Mouse (Mus musculus): Measurements from ENCODE around the gene Vps13d. TPM values are rescaled to one million over a fixed set of nuclear protein-coding genes. Genes with fewer than 3 reads are reported as not detected.

Gene Vps13d
- total RNA-seq, 2 experiments from 2014 or later, result 26.1 to 37.3 TPM

GRCm38 (mm10) chr4:145046032-145046401 lies 148.8 kb downstream of the Vps13d start:
- no peak for ATAC-seq (replicated peaks; ENCODE audit: poor library complexity, severe bottlenecking)

GRCm38 (mm10) chr4:145045312-145046031 lies 149.3 kb downstream of the Vps13d start:
- ATAC-seq (replicated peaks; ENCODE audit: poor library complexity, severe bottlenecking), result no peak

- ATAC-seq (replicated peaks; ENCODE audit: poor library complexity, severe bottlenecking), result no peak
These were observed 153.5 kb downstream of the Vps13d start for GRCm38 (mm10) chr4:145041223-145041870.

GRCm38 (mm10) chr4:145037631-145038416 lies 157.0 kb downstream of the Vps13d start:
- peak; percentile 52 for ATAC-seq (replicated peaks; ENCODE audit: poor library complexity, severe bottlenecking)

- peak; percentile 94 for ATAC-seq (replicated peaks; ENCODE audit: poor library complexity, severe bottlenecking)
These were observed 157.8 kb downstream of the Vps13d start for GRCm38 (mm10) chr4:145037006-145037405.

GRCm38 (mm10) chr4:145035450-145035849 lies 159.4 kb downstream of the Vps13d start:
- ATAC-seq (replicated peaks; ENCODE audit: poor library complexity, severe bottlenecking), result no peak

- ATAC-seq (replicated peaks; ENCODE audit: poor library complexity, severe bottlenecking), result no peak
These were observed 160.1 kb downstream of the Vps13d start for GRCm38 (mm10) chr4:145034506-145035243.

- no peak for ATAC-seq (replicated peaks; ENCODE audit: poor library complexity, severe bottlenecking)
These were observed 161.4 kb downstream of the Vps13d start for GRCm38 (mm10) chr4:145033392-145033791.

GRCm38 (mm10) chr4:145032637-145033036 lies 162.2 kb downstream of the Vps13d start:
- ATAC-seq (replicated peaks; ENCODE audit: poor library complexity, severe bottlenecking), result no peak

GRCm38 (mm10) chr4:145031510-145031909 lies 163.3 kb downstream of the Vps13d start:
- ATAC-seq (replicated peaks; ENCODE audit: poor library complexity, severe bottlenecking), result no peak

- ATAC-seq (replicated peaks; ENCODE audit: poor library complexity, severe bottlenecking), result peak; percentile 23; the same call in 1 of the 2 replicates
These were observed 168.4 kb downstream of the Vps13d start for GRCm38 (mm10) chr4:145026449-145026851.

GRCm38 (mm10) chr4:145025409-145025762 lies 169.4 kb downstream of the Vps13d start:
- 0 out of 2 replicates have a peak, but pooled peaks have one; percentile 8 for ATAC-seq (replicated peaks; ENCODE audit: poor library complexity, severe bottlenecking)

- ATAC-seq (replicated peaks; ENCODE audit: poor library complexity, severe bottlenecking), result 0 out of 2 replicates have a peak, but pooled peaks have one; percentile 5
These were observed 170.0 kb downstream of the Vps13d start for GRCm38 (mm10) chr4:145024694-145025408.

GRCm38 (mm10) chr4:145023911-145024310 lies 170.9 kb downstream of the Vps13d start:
- ATAC-seq (replicated peaks; ENCODE audit: poor library complexity, severe bottlenecking), result no peak

- no peak for ATAC-seq (replicated peaks; ENCODE audit: poor library complexity, severe bottlenecking)
These were observed 172.0 kb downstream of the Vps13d start for GRCm38 (mm10) chr4:145022815-145023214.

GRCm38 (mm10) chr4:145022211-145022610 lies 172.6 kb downstream of the Vps13d start:
- no peak for ATAC-seq (replicated peaks; ENCODE audit: poor library complexity, severe bottlenecking)

GRCm38 (mm10) chr4:145020383-145020782 lies 174.4 kb downstream of the Vps13d start:
- ATAC-seq (replicated peaks; ENCODE audit: poor library complexity, severe bottlenecking), result no peak

GRCm38 (mm10) chr4:145019121-145019714 lies 175.6 kb downstream of the Vps13d start:
- peak; percentile 81 for ATAC-seq (replicated peaks; ENCODE audit: poor library complexity, severe bottlenecking)

- peak; percentile 32 for ATAC-seq (replicated peaks; ENCODE audit: poor library complexity, severe bottlenecking)
These were observed 177.1 kb downstream of the Vps13d start for GRCm38 (mm10) chr4:145017745-145018144.

Measured in granulocyte monocyte progenitor cell, adult 5-6 weeks (primary cell).